Comparison of ENCODE assay signal across 10 mouse cellular contexts in genomic region chr11:6033147-6033546, GRCm38 (mm10). TPM values are rescaled to one million over a fixed set of nuclear protein-coding genes. Genes with fewer than 3 reads are reported as not detected.
DNase-seq lines count a peak whose midpoint lies in the region; ATAC-seq and TF ChIP-seq lines count a peak whose summit lies in the region.
"Had no signal": no experiment of that assay in that cellular context is flagged by ENCODE, and none has a peak within 500 bp of the region (broad histone marks: within the 10 kb centered on the region; RNA-seq: fewer than 3 reads in every experiment).

No protein-coding gene starts in this region.

- no peak for DNase-seq in forebrain, postnatal 0 days
- DNase-seq in urinary bladder, postnatal 25 days (ENCODE audit: low spot score), result peak; percentile 43
- no peak for DNase-seq in urinary bladder, postnatal 10 days (ENCODE audit: low spot score)
- peak; percentile 76 to 86 for DNase-seq in cerebellum, postnatal 25 days
- peak; percentile 27 for DNase-seq in kidney, postnatal 0 days (ENCODE audit: low spot score)
- peak; percentile 39 for DNase-seq in mesoderm, embryonic 11.5 days (ENCODE audit: low read depth, low spot score)
- no peak for DNase-seq in Muller cell, postnatal 12 days (ENCODE audit: inconsistent ontology term)

- no peaks in the 10 kb centered on the region for H3K9me3 ChIP-seq in forebrain, postnatal 0 days (ENCODE audit: low read length)
- H3K9me3 ChIP-seq in forebrain, embryonic 13.5 days (replicated peaks), result no peaks in the 10 kb centered on the region
- no peaks in the 10 kb centered on the region for H3K9me3 ChIP-seq in kidney, postnatal 0 days (replicated peaks; ENCODE audit: low read length)
- H3K9me3 ChIP-seq: embryonic facial prominence, embryonic 12.5 days; lung, embryonic 15.5 days had no signal

- WGBS in forebrain, postnatal 0 days, result 72% methylated on average over 3 of the region's 3 CpGs
- 74% methylated on average over 3 of the region's 3 CpGs for WGBS in forebrain, embryonic 13.5 days
- WGBS in kidney, postnatal 0 days, result 76% methylated on average over 3 of the region's 3 CpGs

- H3K4me2 ChIP-seq in forebrain, postnatal 0 days (ENCODE audit: low read depth), result no peak overlapping the region
- no peak overlapping the region for H3K4me2 ChIP-seq in forebrain, embryonic 13.5 days
- H3K4me2 ChIP-seq in kidney, postnatal 0 days (ENCODE audit: low read length), result no peak overlapping the region
- H3K4me2 ChIP-seq: embryonic facial prominence, embryonic 12.5 days; lung, embryonic 15.5 days had no signal

- peaks cover 11% of the 10 kb centered on the region for H3K4me1 ChIP-seq in forebrain, postnatal 0 days (ENCODE audit: insufficient read depth)
- peaks cover 10% of the 10 kb centered on the region; the same call in 1 of the 2 replicates for H3K4me1 ChIP-seq in forebrain, embryonic 13.5 days
- no peaks in the 10 kb centered on the region for H3K4me1 ChIP-seq in kidney, postnatal 0 days (replicated peaks; ENCODE audit: insufficient read depth, low read length)
- H3K4me1 ChIP-seq: embryonic facial prominence, embryonic 12.5 days; lung, embryonic 15.5 days had no signal

- no peak overlapping the region for H3K9ac ChIP-seq in forebrain, postnatal 0 days
- no peak overlapping the region for H3K9ac ChIP-seq in forebrain, embryonic 13.5 days
- no peak overlapping the region for H3K9ac ChIP-seq in kidney, postnatal 0 days (ENCODE audit: low read depth, low read length)
- H3K9ac ChIP-seq: embryonic facial prominence, embryonic 12.5 days; lung, embryonic 15.5 days had no signal

- no peak overlapping the region for H3K27ac ChIP-seq in forebrain, postnatal 0 days (ENCODE audit: low read depth, low read length)
- no peak overlapping the region for H3K27ac ChIP-seq in forebrain, embryonic 13.5 days
- no peak overlapping the region for H3K27ac ChIP-seq in kidney, postnatal 0 days
- H3K27ac ChIP-seq: embryonic facial prominence, embryonic 12.5 days; lung, embryonic 15.5 days had no signal

- H3K4me3 ChIP-seq in forebrain, postnatal 0 days (ENCODE audit: low read depth, low read length), result no peak overlapping the region
- H3K4me3 ChIP-seq in forebrain, embryonic 13.5 days, result no peak overlapping the region
- H3K4me3 ChIP-seq in kidney, postnatal 0 days (replicated peaks; ENCODE audit: low read depth, low read length), result no peak overlapping the region
- H3K4me3 ChIP-seq: embryonic facial prominence, embryonic 12.5 days; lung, embryonic 15.5 days had no signal

- no peaks in the 10 kb centered on the region for H3K36me3 ChIP-seq in forebrain, postnatal 0 days (ENCODE audit: insufficient read depth)
- H3K36me3 ChIP-seq in forebrain, embryonic 13.5 days (ENCODE audit: poor library complexity, severe bottlenecking), result no peaks in the 10 kb centered on the region
- H3K36me3 ChIP-seq in kidney, postnatal 0 days (ENCODE audit: insufficient read depth, low read length), result no peaks in the 10 kb centered on the region
- H3K36me3 ChIP-seq: embryonic facial prominence, embryonic 12.5 days; lung, embryonic 15.5 days had no signal

- TF ChIP-seq CTCF in forebrain, postnatal 0 days (IDR thresholded peaks at IDR 0.05; ENCODE audit: low read depth), result peak; percentile 58
- peak; percentile 66 for TF ChIP-seq CTCF in kidney, postnatal 0 days (IDR thresholded peaks at IDR 0.05; ENCODE audit: low read depth)

- ATAC-seq in forebrain, postnatal 0 days, result no peak
- ATAC-seq in forebrain, embryonic 13.5 days, result no peak
- ATAC-seq in kidney, postnatal 0 days (replicated peaks; ENCODE audit: low FRiP score, low read depth), result no peak

- H3K27me3 ChIP-seq in forebrain, postnatal 0 days (ENCODE audit: insufficient read depth, low read length), result no peaks in the 10 kb centered on the region
- no peaks in the 10 kb centered on the region for H3K27me3 ChIP-seq in forebrain, embryonic 13.5 days
- H3K27me3 ChIP-seq in kidney, postnatal 0 days (ENCODE audit: insufficient read depth, low read length), result no peaks in the 10 kb centered on the region
- H3K27me3 ChIP-seq: embryonic facial prominence, embryonic 12.5 days; lung, embryonic 15.5 days had no signal

RNA-seq across cellular contexts. Expression of gene Camk2b, which starts 33.0 kb away (rescaled TPM):
- total RNA-seq in forebrain, postnatal 0 days (2014; rRNA removed), result 271 and 284 TPM in 2 replicates
- 227 and 280 TPM in 2 replicates for polyA plus RNA-seq in forebrain, postnatal 0 days (2015; fragmentation: Nextera tagmentation; extraction: Ambion mirVana)
- polyA plus RNA-seq in forebrain, embryonic 13.5 days (2015; fragmentation: Nextera tagmentation; extraction: Ambion mirVana), result 26.1 and 32.8 TPM in 2 replicates
- 3.3 and 3.5 TPM in 2 replicates for polyA plus RNA-seq in kidney, postnatal 0 days (2015; fragmentation: Nextera tagmentation; extraction: Ambion mirVana)

Comparison
In these comparisons a context has a peak if more than half of its experiments do, and no peak if none do; other contexts are left out.
1. DNase-seq: peak in urinary bladder, postnatal 25 days (single experiment), cerebellum, postnatal 25 days (2 of 2), kidney, postnatal 0 days (single experiment) and mesoderm, embryonic 11.5 days (single experiment); none in forebrain, postnatal 0 days (single experiment), urinary bladder, postnatal 10 days (single experiment) and Muller cell, postnatal 12 days (single experiment).